Mouse (Mus musculus): ENCODE results near the gene AI593442.

Gene AI593442

DNA sequence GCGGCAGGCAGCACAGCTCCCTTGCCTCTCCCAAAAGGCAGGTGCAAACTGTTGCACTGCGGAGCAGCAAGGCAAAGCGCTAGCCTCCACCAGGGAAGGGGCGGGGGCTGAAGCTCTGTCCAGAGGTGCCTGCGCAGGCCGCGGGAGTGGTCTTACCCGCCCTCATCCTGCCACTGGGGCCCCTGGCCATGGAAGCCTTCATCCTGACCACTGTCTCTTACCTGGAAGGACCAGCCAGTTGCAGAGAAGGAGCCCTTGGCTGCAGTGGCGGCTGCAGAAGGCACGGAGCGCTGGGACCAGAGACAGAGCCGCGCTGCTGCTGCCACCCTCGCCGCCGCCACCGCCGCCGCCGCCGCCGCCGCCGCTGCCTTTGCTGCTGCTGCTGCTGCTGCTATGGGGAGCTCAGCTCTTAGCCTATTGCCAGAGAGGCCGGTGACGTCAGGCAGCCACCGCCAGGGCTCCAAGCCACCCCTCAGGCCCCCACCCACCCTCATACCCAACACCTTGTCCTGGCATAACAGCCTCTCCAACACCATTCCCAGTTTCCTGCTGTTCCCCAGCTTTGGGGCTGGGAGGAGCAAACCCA is at the start of gene AI593442:
Gene AI593442, minus strand, starts transcription at position 419 of the 586 bp plus-strand sequence.
- no peak for DNase-seq (ENCODE audit: low spot score)

DNA sequence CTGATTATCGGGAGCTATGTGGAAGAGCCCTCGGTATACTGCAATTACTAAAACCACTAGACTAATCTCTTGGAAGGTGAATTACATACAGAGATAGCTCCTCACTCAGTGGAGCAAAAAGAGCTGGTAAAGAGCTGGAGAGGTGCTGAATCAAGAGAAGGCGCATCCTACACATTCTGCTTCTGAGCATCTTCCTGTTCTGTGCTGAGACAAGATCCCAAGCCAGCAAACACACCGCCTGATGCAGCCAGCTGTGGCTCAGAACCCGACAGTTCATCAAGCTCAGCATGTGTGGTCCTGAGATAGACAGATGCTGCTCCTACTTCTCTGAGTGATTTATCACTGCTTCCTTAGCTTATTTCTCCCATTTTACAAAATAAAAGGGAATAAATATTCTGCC is 49.2 kb upstream of the AI593442 start:
- DNase-seq (ENCODE audit: low spot score) = no peak

DNA sequence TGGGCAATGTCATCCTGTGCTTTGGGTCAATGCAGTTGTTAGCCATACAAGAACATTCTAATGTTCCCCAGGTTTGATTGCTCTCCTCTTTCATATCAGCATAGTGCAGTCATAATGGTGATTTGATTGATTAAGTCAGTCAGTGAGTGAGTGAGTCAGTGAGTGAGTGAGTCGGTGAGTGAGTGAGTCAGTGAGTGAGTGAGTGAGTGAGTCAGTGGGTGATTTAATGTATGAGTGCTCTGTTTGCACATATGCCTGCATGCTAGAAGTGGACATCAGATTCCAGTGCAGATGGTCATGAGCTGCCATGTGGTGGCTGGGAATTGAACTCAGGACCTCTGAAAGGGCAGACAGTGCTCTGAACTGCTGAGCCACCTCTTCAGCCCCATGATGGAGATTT is 43.0 kb upstream of the AI593442 start:
- no peak for DNase-seq (ENCODE audit: low spot score)

DNA sequence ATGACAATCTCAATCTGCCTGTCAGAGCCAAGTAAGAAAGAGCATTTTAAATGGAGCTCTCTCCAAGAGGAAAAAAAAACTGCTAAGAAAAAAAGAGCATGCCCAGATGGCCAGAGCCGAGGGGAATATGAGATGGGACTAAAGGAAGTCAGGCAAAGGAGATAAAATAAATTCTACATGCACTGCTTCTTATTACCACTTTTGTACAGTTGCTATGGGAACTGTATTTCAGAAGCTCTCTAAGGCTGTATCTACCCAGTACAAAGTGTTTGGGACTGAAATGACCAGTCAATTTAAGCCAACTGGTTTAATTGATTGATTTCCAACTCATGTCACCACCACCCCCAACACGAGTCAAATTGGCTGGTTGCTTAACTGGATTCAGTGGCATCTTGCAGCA is 40.0 kb upstream of the AI593442 start:
- no peak for DNase-seq (ENCODE audit: low spot score)

DNA sequence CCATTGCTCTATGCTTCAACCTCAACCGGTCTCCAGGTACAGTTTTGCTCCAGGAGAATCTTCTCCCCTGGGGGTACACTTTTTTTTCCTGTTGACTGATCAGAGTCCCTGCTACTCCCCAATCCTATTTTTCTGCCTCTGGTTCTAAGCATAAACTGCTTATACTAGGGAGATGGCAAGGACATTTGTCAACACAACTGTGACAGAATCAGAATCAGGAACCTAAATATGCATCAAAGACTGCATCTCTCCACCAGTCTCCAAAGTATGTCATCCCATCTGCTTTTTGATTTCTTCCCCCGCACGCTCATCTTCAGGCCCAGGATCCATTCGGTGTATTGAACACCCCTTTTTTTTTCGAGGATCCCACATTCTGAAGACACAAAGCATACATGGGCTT is 456 bp upstream of the AI593442 start:
- DNase-seq (ENCODE audit: low spot score) = no peak

DNA sequence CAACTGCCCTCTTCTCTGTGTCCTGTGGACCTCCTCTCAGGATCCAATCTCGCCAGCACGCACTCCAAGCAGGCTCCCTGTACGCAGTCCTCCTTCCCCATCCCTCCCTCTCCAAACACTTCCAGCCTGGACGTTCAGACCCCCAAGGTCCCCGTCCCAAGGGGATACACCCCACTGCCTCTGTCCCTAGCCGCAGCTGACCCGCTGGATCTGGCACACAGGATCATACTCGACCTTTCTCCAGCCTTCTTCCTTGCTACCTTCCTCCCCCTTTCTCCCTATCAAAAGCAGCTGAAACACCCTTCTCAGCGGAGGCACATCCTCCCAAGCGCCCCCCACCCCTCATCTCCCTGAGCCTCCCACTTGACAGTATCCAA is 753 bp downstream of the AI593442 start:
- no peak for DNase-seq (ENCODE audit: low spot score)

DNA sequence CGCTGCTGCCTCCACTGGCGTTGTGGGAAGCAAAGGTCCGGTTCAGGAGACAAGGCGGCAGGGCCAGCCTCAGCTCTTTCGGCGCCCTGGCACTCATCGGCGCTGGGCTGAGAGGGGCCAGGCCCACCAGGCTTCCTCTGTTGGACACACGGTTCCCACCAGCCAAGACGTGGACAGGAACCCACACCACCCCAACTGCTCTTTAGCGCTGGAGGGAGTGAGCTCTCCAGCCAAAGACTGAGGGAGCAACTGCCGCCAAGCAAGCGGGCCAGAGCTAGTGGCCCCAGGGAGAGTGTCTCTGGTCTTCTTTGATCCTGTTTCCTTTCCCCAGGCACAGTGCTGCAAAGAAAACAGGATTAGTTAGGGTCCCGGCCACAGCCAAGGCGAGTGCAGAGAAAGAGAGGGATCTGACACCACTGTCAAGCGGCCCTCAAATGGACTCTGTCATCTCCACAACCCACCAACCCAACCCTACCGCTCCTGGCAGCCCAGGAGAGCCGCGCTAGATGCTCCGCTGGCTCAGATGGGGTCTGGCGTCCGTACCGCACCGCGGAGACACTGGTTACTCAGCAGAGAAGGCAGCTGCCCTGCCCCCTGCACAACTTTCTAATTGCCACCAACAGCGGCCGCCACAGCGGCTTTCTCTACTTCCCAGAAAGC is 1.3 kb downstream of the AI593442 start:
- no peak for DNase-seq (ENCODE audit: low spot score)

DNA sequence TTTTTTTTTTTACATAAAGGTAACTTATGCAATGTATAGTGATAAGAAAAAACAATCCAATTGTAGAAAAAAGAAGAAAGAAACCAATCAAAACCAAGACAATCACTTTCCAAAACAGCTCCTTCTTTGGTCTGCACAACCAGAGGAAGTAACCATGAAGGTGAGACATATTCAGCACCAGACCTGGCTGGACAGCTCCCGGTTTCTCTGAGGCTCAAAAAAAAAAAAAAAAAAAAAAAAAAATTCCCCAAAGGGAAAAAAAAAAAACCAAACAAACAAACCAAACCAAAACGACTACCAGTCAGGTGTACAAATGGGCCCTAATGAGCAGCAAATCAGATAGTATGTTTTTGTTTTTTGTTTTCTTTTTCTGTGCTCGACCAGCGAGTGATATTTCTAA is 3.0 kb downstream of the AI593442 start:
- peak; percentile 14 for DNase-seq (ENCODE audit: low spot score)

DNA sequence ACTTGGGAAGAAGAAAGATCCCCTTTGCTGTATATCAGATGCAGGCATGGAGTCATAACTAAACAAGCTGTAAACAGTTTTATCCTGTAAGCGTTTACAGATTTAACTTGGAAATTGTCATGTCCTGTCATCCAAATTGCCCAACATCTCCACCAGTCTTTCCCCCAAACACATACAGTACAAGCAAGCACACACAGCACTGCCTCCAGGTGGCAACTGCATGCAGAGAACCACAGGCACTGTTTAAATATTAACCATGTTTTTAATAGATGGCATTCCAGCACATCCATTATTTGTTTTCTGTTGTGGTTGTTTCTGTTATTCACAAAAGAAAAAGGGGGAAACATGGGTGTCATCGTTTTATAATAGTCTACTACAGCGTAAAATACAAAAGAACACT is 3.6 kb downstream of the AI593442 start:
- DNase-seq (ENCODE audit: low spot score) = no peak

DNA sequence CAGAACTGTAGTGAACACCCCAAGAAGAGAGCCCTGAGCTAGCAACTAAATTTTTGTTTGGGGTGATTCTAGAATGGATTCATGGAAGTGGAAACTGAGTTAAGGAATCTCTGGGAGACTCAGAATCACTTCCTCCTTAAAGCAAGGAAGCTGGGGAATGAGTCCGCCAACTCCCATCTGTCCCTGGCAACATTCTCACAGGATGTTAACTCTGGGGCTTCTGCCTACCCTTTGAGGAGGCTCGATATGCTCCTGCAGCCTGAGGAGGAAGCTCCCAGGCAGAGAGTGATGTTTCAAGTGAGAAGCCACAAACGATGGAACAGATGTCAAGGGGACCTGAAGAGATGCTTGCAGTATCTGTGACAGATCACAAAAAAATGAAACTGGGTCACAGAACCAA is 18.2 kb downstream of the AI593442 start:
- no peak for DNase-seq (ENCODE audit: low spot score)

DNA sequence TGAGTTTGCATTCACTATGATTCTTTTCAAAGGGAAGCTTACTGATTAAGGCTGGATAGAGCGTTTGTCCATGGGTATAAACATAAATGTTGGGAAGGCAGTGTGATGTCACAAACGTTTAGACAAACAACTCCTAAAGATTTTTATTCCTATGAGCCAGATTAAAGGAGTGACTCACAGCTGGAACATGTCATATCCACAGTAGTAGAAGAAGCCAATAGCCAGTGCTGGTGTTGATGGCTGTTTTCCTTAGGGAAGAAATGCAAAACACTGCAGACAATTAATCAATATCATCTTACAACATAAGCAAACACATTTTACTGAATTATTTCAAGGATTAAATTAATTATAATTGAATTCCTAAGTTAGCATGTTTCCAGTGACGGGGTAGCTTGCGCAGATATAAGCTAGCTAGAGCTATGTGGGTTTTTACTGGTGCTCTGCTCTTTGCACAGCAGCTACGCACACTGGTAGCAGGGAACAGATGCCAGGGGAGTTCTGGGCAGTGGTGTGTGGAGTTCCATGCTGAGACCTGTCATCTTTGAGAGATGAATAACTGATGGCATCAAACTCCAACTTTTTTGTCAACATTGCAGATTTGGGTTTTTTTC is 29.1 kb downstream of the AI593442 start:
- no peak for DNase-seq (ENCODE audit: low spot score)

DNA sequence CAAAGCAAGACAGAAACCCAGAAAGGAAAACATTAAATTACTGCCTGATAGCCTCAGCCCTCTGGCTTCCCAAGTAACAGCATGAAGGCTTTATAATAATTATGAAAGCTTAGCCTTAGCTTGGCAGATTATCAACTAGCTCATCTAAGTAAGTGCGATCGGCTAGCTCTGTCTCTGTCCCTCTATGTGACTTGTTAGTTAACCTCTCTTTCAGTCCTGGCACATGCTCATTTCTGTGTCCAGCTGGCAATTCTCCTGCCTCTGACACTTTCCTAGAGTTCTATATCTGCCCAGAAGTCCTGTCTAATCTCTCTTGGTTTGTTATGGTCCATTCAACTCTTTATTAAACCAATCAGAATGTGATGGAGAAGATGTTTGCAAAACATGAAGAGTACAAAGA is 34.3 kb downstream of the AI593442 start:
- DNase-seq (ENCODE audit: low spot score) = no peak

DNA sequence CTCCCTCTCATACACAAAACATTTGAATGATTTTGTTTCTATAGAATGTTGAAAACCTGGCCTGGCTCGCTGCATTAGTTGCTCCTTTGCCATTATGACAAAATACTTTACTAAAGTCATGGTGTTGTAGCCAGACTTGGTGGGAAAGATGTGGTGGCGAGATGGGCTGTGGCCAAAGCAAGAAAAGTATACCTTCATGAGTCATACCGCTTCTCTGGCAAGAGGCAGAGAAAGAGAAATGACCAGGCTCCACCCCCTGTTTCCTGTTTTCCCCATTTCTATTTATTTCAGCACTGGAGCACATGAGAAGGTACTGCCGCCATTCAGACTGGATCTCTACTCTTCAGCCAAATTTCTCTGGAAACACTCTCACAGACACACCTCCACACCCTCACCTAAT is 35.0 kb downstream of the AI593442 start:
- DNase-seq (ENCODE audit: low spot score) = no peak

DNA sequence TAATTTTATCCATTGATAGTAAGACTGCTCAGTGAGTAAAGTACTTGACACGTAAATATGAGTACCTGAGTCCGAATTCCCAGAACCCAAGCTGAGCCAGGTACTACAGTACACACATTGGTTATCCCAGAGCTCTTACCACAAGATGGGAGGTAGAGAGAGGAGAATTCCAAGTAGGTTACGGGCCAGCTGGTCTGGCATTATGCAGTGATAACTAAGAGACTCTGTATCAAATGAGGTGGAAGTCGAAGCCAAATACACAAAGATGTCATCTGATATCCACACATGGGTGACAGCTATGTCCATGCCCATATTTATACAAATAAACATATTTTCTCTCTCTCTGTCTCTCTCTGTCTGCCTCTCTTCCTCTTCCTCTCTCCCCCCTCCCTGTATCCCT is 35.4 kb downstream of the AI593442 start:
- no peak for DNase-seq (ENCODE audit: low spot score)

DNA sequence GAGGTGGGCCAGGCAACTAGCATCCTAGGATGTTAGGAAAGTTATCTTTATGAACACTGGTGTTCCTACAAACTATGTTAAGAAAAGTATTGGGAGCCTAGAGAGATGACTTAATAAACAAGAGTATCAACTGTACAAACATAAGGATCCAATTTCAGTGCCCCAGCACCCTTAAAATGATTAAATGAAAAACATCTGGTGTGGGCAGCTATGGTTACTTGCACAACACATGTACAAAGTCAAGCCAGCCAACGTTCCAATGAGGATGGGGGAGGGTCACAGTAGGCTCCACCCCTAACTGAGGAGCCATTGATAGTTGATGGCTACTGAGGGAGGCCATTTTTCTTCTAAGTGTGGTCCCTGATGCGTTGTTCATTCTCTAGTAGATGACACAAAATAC is 43.6 kb downstream of the AI593442 start:
- no peak for DNase-seq (ENCODE audit: low spot score)

DNA sequence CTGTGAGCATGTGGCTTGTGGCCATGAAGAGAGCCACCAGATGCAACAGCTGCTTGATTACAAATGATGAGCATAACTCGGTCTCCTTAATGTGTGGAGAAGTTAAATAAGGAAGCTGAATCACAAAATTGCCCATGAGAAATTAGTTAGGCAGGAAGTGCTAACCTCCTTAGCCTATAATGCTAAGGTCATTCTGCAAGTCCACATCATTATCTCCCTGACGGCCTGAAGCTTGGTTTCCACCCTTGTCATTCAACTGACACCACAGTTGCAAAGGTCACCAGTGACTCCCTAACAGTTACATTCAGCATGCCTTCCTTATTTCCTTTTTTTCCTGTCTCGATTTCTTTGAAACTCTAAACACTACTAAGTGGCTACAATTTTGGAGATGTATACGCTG is 55.7 kb downstream of the AI593442 start:
- DNase-seq (ENCODE audit: low spot score) = no peak

All from urinary bladder, postnatal 25 days (tissue).